Mouse (Mus musculus) intestine, embryonic 16.5 days (tissue): ENCODE results near the gene 4932414N04Rik. TPM values are rescaled to one million over a fixed set of nuclear protein-coding genes. Genes with fewer than 3 reads are reported as not detected.
"Not testable (repeated sequence)": the region's sequence is repeated elsewhere in the genome, so short reads cannot be mapped to it uniquely, and the experiment has no call there.

Source experiments
- ATAC-seq: fragments of 200-750 bp; cut with Nextera tagmentation; 2 replicates; pipeline ENCODE4 v1.8.0; 2017; ENCODE audit warnings: moderate TSS enrichment, moderate library complexity
- H3K27ac ChIP-seq: fragments of 300-500 bp; sonication (generic); 2 replicates; pipeline ENCODE4 v1.5.1; 2014; ENCODE audit warnings: mild to moderate bottlenecking, low read length
- H3K27me3 ChIP-seq: fragments of 300-500 bp; sonication (generic); replicated peaks from 2 replicates; pipeline ENCODE4 v1.6.1; 2014; ENCODE audit warnings: low read length, control low read depth, mixed read lengths; ENCODE audit not compliant: control insufficient read depth, insufficient read depth
- H3K36me3 ChIP-seq: fragments of 300-500 bp; sonication (generic); 2 replicates; pipeline ENCODE4 v1.6.1; 2014; ENCODE audit warnings: low read length, control low read depth; ENCODE audit not compliant: control insufficient read depth, insufficient read depth
- H3K4me1 ChIP-seq: fragments of 300-500 bp; sonication (generic); 2 replicates; pipeline ENCODE4 v1.6.1; 2014; ENCODE audit warnings: low read length, control low read depth, mixed read lengths; ENCODE audit not compliant: control insufficient read depth, insufficient read depth
- H3K4me2 ChIP-seq: fragments of 300-500 bp; sonication (generic); 2 replicates; pipeline ENCODE4 v1.6.1; 2014; ENCODE audit warnings: low read depth, low read length, control low read depth
- H3K4me3 ChIP-seq: fragments of 300-500 bp; sonication (generic); 2 replicates; pipeline ENCODE4 v1.5.1; 2014; ENCODE audit warnings: mild to moderate bottlenecking, low read length
- H3K9ac ChIP-seq: fragments of 300-500 bp; sonication (generic); 2 replicates; pipeline ENCODE4 v1.6.1; 2014; ENCODE audit warnings: low read depth, low read length
- H3K9me3 ChIP-seq: fragments of 300-500 bp; sonication (generic); 2 replicates; pipeline ENCODE4 v1.6.1; 2016; ENCODE audit warnings: low read length, control low read depth; ENCODE audit not compliant: control insufficient read depth
- WGBS: fragments of 180-500 bp; shearing (Covaris S2); extraction: QIAGEN DNeasy Blood & Tissue Kit; methylation state at CpG from one replicate; pipeline ENCODE4 v1.1.7; 2014; 5-methylcytosine and 5-hydroxymethylcytosine counted together
- polyA plus RNA-seq: library from polyadenylated mRNA; unstranded; fragments of >200 nt; fragmentation: Nextera tagmentation; extraction: Ambion mirVana; gene quantifications from 2 replicates; pipeline ENCODE4 v1.2.1, GENCODE M21; 2015

4932414N04Rik gene
- polyA plus RNA-seq: not detected in 2 replicates

GRCm38 (mm10) chr2:68656186-68656585 lies at the start of gene 4932414N04Rik:
4932414N04Rik (plus strand) TSS chr2:68656486.
- not testable (repeated sequence) for H3K9me3 ChIP-seq, ATAC-seq, H3K4me1 ChIP-seq, H3K27me3 ChIP-seq, H3K36me3 ChIP-seq, H3K4me2 ChIP-seq, H3K27ac ChIP-seq, H3K9ac ChIP-seq, H3K4me3 ChIP-seq
- 56% methylated on average over 1 of the region's 5 CpGs for whole genome bisulfite sequencing

- Histone ChIP-seq H3K4me3 (no peak overlapping the region), H3K4me1 (no peaks in the 10 kb centered on the region), H3K36me3 (no peaks in the 10 kb centered on the region), H3K27ac (no peak overlapping the region), H3K4me2 (no peak overlapping the region), H3K9me3 (no peaks in the 10 kb centered on the region), H3K27me3 (no peaks in the 10 kb centered on the region), H3K9ac (no peak overlapping the region)
- 55% methylated on average over 2 of the region's 2 CpGs for WGBS
- ATAC-seq: peak; percentile 62; the same call in 1 of the 2 replicates
These were observed 75.9 kb downstream of the 4932414N04Rik start for GRCm38 (mm10) chr2:68732216-68732615.

DNA sequence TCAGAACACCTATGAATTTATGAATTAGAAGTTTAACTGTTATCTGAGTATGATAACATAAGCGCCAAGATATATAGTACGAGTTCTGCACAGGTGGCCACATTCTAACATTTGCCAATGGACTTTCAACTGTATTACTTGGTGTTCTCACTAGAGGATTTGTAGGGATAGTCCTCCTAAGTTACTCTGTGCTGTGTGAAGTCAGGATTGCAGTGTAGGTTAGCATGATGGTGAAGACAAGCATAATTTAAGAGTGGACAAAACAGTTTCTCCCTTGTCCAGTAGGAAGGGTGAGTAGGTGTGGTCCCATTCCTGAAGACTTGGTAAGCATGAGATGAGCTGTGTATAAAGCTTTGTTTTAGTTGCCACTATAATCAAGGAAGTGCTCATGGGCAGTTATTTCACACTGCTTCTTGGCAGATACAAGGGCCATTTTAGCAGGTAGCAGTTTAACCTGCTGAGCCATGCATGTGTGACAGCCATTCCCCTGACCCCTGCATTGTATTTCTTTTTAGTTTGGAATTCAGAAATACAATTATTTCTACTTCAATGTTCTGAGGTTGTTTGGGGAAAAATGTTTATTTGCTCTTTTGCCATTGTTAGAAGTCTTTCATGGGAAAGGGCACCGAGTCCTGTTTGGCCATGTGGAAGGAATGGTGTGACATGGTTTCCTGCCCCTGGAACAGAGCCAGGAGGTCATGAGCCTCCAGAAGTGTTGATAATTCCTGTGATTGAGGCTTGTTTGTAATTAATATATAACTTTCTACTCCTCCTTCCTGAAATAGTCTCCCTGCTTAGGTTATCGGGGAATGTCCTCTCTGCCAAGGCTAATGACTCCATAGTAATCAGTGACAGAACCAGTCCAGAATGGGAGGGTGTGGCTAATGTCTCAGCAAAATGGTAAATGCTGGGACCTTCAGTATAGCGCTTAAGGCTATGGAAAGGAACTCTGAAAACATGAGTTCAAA lies 83.8 kb downstream of the 4932414N04Rik start:
- Histone ChIP-seq H3K27ac (peak overlapping the region; percentile 17), H3K9me3 (no peaks in the 10 kb centered on the region), H3K4me1 (no peaks in the 10 kb centered on the region), H3K36me3 (no peaks in the 10 kb centered on the region), H3K27me3 (no peaks in the 10 kb centered on the region), H3K9ac (no peak overlapping the region), H3K4me3 (no peak overlapping the region), H3K4me2 (no peak overlapping the region)
- ATAC-seq: peak; percentile 97
- 60% methylated on average over 5 of the region's 5 CpGs for WGBS

DNA sequence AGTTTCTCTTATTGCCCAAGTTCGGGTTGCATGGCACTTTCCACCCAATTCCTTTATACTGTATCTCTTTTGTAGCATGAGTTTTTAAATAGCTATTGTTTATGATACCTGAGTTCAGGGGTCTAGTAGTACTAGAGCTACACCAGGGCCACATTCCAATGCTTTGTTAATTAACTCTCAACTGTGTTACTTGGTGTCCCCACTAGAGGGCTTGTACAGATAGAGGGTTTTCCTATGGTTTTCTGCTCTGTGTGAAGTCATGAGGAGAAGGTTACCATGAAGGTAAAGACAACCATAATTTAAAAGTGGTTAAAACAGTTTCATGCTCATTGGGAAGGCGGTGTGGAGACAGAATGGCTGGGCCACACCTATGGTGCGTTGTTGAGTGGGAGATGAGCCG lies 88.3 kb downstream of the 4932414N04Rik start:
- 84% methylated on average over 4 of the region's 4 CpGs for WGBS
- no peaks in the 10 kb centered on the region for H3K4me1 ChIP-seq
- H3K27me3 ChIP-seq: no peaks in the 10 kb centered on the region
- no peaks in the 10 kb centered on the region for H3K36me3 ChIP-seq
- no peak overlapping the region for H3K27ac ChIP-seq
- no peak overlapping the region for H3K4me3 ChIP-seq
- H3K4me2 ChIP-seq: no peak overlapping the region
- ATAC-seq: no peak
- H3K9me3 ChIP-seq: no peaks in the 10 kb centered on the region
- H3K9ac ChIP-seq: no peak overlapping the region

DNA sequence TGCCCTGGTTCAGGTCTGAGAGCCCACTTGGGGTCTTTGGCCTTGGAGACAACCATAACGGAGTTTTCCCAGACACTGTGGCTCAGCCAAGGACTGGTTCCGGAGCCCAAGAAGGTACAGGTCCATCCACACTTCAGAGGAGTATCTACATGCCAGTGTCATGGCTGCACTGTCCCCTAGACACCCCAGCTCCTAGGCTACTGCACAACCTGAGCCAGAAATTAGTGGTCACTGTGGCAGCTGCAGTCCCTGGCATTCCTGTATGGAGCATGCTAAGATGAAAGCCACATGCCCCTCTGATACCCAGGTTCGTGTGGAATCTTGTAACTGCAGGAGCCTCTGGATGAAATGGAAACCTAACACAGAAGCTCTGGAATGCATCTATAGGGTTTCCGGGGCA lies 99.9 kb downstream of the 4932414N04Rik start:
- no peak for ATAC-seq

GRCm38 (mm10) chr2:68756793-68757192 lies 100.5 kb downstream of the 4932414N04Rik start:
- Histone ChIP-seq H3K4me1 (no peaks in the 10 kb centered on the region), H3K9me3 (no peaks in the 10 kb centered on the region), H3K4me3 (no peak overlapping the region), H3K36me3 (no peaks in the 10 kb centered on the region), H3K4me2 (no peak overlapping the region), H3K27ac (no peak overlapping the region), H3K9ac (no peak overlapping the region), H3K27me3 (no peaks in the 10 kb centered on the region)
- 16% methylated on average over 6 of the region's 6 CpGs for WGBS
- ATAC-seq: peak; percentile 85

More for the DNA sequence above, 99.9 kb downstream of the 4932414N04Rik start:
- H3K9me3 ChIP-seq: no peaks in the 10 kb centered on the region
- H3K4me2 ChIP-seq: no peak overlapping the region
- no peak overlapping the region for H3K4me3 ChIP-seq
- H3K27me3 ChIP-seq: no peaks in the 10 kb centered on the region
- no peak overlapping the region for H3K27ac ChIP-seq
- H3K4me1 ChIP-seq: no peaks in the 10 kb centered on the region
- H3K36me3 ChIP-seq: no peaks in the 10 kb centered on the region
- WGBS: 74% methylated on average over 4 of the region's 4 CpGs
- H3K9ac ChIP-seq: no peak overlapping the region

GRCm38 (mm10) chr2:68765371-68765770 lies 109.1 kb downstream of the 4932414N04Rik start:
- H3K4me1 ChIP-seq: no peaks in the 10 kb centered on the region
- no peaks in the 10 kb centered on the region for H3K9me3 ChIP-seq
- ATAC-seq: no peak
- H3K4me2 ChIP-seq: no peak overlapping the region
- H3K27me3 ChIP-seq: no peaks in the 10 kb centered on the region
- H3K4me3 ChIP-seq: no peak overlapping the region
- no peaks in the 10 kb centered on the region for H3K36me3 ChIP-seq
- no peak overlapping the region for H3K9ac ChIP-seq
- H3K27ac ChIP-seq: no peak overlapping the region
- WGBS: 76% methylated on average over 1 of the region's 1 CpGs

GRCm38 (mm10) chr2:68767186-68767890 lies 111.1 kb downstream of the 4932414N04Rik start:
- no peak overlapping the region for H3K4me3 ChIP-seq
- H3K4me1 ChIP-seq: no peaks in the 10 kb centered on the region
- no peak overlapping the region for H3K9ac ChIP-seq
- WGBS: 63% methylated on average over 6 of the region's 6 CpGs
- no peaks in the 10 kb centered on the region for H3K9me3 ChIP-seq
- H3K27ac ChIP-seq: no peak overlapping the region
- H3K4me2 ChIP-seq: no peak overlapping the region
- H3K27me3 ChIP-seq: no peaks in the 10 kb centered on the region
- no peak for ATAC-seq
- no peaks in the 10 kb centered on the region for H3K36me3 ChIP-seq
